Mouse (Mus musculus): ENCODE measurements around the gene Ces2e.
"Not testable (repeated sequence)": the region's sequence is repeated elsewhere in the genome, so short reads cannot be mapped to it uniquely, and the experiment has no call there.

Gene Ces2e

DNA sequence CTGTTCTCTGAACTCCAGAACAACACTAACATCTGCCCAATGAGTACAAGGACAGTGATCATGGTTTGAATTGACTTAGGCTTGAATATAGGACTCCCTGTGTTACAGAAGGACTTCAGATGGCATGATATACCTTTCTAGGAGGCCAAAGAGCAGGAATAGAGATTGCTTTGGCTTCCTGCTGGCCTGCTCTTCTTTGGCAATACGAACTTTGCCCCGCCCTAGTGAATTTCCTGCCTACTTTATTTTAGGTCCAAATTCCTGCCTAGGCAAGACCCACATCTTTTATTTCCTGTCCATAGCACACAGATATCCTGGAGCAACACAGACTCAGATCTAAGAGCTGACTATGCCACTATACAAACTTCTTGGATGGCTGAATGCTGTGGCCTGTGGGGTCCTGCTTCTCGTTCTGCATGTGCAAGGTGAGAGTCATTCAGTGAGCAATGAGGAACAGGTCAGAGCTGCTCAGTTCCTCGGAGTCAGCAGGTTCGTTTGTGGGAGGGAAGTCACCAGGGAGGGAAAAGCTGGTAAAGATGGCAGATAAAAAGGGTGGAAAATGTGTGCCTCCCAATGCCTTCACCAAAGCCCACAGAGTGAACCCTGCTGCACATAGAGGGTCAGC is at the start of gene Ces2e:
Ces2e (plus strand) TSS at position 289 of the 625 bp plus-strand sequence.
- no peak for DNase-seq (ENCODE audit: low read depth, low spot score)

GRCm38 (mm10) chr8:104886223-104886926 is 39.7 kb upstream of the Ces2e start:
- not testable (repeated sequence) for DNase-seq (ENCODE audit: low read depth, low spot score)

DNA sequence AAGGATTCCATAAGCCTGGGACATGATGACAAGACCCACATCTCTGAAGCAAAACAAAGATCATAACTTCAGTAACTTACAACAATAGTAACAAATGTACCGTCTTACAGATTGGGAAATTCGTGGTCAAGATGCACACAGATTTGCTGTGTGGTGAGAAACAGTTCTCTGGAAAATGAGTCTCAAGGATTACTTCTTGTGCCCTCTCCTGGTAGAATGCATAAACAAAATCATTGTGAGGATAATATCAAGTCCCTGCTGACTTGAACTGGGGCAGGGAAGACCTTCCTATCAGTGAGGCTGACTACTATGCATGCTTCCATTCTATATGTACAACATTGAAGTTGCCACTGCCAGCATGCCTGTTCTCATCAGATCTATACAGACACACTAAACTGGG is 24.3 kb upstream of the Ces2e start:
- no peak for DNase-seq (ENCODE audit: low read depth, low spot score)

DNA sequence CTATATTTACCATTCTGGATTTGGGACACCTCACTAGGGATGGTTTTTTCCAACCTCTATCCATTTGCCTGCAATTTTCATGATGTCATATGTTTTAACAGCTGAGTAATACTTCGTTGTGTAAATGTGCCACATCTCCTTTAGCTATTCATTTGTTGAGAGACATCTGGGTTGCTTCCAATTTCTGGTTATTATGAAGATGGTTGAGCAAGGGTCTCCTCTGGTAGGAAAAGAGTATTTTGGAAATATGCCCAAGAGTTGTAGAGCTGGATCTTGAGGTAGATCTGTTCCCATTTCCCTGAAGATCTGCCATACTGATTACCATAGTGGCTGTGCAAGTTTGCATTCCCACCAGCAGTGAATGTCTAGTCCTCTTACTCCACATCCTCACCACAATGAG is 18.9 kb upstream of the Ces2e start:
- no peak for DNase-seq (ENCODE audit: low read depth, low spot score)

- DNase-seq (ENCODE audit: low read depth, low spot score), result not testable (repeated sequence)
Measured at GRCm38 (mm10) chr8:104909021-104909420, 17.0 kb upstream of the Ces2e start.

DNA sequence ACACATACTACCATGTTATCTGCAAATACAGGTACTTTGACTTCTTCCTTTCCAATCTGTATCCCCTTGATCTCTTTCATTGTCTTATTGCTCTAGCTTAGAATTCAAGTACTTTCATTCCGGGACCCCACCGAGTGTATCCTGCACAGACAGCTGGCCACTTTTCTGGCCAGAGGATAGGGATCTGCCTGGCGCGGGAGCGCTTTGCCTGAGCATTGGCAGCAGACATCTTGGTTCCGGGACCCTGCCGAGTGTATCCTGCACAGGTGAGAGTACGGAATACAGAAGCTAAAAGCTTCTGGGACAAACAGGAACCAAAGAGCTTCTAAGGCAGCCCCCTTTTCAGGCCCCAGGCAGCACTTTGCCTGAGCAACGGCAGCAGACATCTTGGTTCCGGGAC is 16.4 kb upstream of the Ces2e start:
- DNase-seq (ENCODE audit: low read depth, low spot score), result not testable (repeated sequence)

DNA sequence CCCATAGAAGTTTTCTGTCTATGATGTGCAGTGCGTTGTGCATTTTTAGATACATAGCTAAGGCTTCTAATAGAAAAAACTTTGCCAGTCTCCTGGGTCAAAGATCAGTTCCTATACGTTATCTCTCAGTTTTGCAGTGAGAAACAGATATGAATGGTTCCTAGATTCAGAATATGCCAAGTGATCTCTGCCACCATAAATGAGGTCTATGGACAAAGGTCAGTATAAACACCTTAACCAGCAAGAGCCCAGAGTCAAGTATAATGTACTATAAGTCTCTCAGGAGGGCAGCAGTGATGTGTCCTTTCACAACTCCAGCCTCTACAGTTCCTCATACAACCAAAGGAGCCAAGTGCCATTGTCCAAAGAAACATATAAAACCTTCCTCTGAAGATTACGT is 1.2 kb downstream of the Ces2e start:
- no peak for DNase-seq (ENCODE audit: low read depth, low spot score)

DNA sequence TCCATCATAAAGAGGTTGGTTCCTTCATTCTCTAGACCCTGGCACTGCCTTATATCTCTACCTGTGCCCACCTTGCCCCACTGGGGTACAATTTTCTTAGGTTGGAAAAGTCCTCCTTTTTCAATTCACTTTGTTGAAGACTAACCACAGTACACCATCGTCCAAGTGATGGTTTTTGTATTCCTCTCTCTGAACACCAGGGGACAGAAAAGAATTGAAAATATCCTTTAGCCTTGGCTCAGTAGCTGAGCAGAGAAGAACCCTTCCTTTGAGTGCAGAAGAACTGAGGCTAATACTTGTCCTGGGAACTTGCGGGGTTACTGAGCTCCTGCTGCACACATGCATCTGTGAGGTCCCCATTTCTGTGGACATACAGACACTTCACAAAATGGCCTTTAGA is 18.6 kb downstream of the Ces2e start:
- no peak for DNase-seq (ENCODE audit: low read depth, low spot score)

GRCm38 (mm10) chr8:104947056-104947455 is 21.0 kb downstream of the Ces2e start, which contains the start of gene Ces2f:
Gene Ces2f, plus strand, starts transcription at chr8:104947356.
- DNase-seq (ENCODE audit: low read depth, low spot score), result no peak

- DNase-seq (ENCODE audit: low read depth, low spot score), result no peak
Measured at GRCm38 (mm10) chr8:104949031-104949430, 23.0 kb downstream of the Ces2e start.

DNA sequence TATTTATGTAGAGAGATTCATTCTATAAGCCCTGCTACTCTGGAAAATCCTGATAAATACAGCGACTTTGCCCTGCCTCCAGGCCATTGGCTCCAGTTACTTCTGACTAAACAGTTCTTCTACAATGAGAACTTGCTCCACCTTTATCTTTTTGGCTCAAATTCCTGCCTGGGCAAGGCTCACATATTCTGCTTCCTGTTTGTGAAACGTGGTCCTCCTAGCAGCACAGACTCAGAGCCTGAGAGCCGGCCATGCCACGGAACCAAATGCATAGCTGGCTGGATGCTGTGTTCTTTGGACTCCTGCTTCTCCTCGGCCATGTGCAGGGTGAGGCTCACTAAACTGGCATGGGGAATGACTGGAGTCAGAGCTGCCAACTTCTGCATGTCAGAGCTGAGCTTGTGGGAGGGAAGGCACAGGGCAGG is 35.5 kb downstream of the Ces2e start, which contains the start of gene Ces2g:
Ces2g (plus strand) TSS at position 182 of the 425 bp plus-strand sequence.
- DNase-seq (ENCODE audit: low read depth, low spot score), result no peak

DNA sequence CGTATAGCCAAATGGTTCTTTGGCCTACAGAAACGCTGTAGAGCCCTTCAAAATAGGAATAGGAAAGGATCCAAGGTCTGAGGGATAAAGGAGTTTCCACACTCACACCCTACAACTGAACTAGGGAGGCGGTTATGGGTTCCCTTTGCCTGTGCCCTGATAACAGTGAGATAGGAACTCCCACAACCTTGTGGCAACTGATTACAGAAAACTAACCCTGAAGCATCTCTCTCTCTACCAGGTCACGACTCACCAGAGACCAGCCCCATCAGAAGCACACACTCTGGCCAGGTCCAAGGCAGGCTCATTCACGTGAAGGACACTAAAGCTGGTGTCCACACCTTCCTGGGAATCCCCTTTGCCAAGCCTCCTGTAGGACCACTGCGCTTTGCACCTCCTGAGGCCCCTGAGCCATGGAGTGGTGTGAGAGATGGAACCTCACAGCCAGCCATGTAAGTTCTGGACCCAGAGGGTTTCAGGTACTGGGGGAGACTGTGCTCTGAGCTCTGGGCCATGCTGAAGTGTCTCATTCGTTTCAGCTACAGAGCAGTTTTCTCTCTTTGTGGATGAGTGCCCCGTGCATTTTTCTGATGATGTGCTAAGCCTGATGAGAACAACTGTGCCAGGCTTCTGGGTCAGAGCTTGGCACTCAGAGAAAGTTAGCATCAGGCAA is 36.3 kb downstream of the Ces2e start:
- no peak for DNase-seq (ENCODE audit: low read depth, low spot score)

DNA sequence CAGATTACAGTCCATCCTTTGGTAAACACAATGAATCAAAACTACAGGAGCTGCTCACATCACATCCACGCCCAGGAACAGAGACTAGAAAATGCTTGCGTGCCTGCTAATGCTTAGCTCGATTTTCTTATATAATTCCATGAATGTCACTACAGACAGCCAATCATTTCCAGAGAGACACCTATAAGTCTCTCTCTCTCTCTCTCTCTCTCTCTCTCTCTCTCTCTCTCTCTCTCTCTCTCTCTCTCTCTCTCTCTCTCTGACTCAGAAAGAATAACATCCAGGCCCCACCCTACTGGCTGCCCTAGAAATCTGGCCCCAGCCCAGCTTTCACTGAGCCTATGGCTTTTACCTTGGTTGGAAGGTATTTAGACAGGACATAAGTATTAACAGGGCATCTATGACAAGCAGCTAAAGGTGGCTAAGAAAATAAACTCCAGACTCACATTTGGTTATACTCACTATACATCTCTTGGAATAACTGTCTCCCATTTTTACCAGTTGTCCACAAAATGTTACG is 37.4 kb downstream of the Ces2e start:
- no peak for DNase-seq (ENCODE audit: low read depth, low spot score)

GRCm38 (mm10) chr8:104984126-104984525 is 58.1 kb downstream of the Ces2e start:
- DNase-seq (ENCODE audit: low read depth, low spot score), result no peak

Data from forelimb bud, embryonic 11.5 days (tissue).